Mouse (Mus musculus) left cerebral cortex, adult 8-10 months (tissue): ENCODE measurements at regions not wholly inside any gene's neighbourhood (a gene's known extent, or its start where the extent isn't known, plus 50 kb on each side); places are given as distances from the start of the nearest gene placed in this dataset.

ENCODE experiments used
- DNase-seq, 2 experiments: peaks; one replicate each; pipeline ENCODE4 v3.0.0; 2022; ENCODE audit warnings: low spot score in 2 of 2

DNA sequence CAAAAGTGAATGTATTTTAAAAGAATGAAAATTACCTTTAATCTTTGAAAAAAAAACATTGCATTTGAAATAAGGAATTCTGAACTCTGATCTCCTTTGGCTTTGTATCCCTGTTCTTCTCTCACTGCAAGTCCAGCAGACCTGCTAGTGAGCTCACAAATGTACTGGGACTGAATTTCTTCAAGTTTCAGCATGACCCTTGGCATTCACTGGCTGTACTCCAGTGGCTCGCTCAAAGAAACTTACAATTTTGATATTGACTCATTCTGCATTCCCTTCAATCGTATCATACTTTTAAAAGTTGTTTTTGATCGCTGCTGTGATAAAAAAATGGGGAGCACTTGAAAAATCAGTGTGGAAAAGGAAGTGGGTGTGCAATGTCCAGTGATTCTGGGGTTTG, 456.6 kb downstream of the Cd109 start:
- DNase-seq = no peak

DNA sequence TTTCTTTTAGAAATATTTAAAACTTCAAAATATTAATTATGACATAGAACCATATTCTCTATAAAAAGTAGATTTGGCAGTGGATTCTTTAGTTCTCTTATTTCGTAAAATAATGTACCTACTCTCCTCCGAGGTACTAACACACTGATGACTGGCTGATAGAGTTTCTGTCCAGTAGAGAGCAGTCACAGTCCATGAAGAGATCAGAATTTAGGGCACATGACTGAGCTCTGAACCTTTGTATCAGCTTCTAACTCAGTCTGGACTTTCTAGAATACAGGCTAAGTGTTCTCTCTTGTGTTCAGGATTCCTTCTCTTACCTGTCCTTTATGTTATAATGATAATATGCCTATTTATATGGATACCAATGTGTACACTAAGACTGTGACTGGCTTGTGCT, 494.3 kb downstream of the Cd109 start:
- DNase-seq = no peak

DNA sequence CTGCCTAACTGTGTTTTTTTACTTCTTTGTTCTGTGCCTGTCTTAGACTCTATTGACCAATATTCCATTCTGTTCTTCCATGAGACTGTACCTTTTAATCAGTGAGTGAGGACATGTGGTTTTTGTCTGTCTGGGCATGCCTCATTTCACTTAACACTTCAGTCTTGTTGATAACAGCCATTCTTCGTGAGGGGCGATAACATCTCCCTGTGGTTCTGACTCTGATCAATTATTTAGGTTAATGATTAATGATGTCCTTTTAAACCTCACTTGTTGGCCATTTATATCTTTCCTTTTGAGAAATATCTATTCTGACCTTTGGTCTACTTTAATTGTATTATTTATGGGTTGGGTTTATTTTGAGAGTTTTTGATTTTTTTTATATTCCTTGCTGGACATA, 496.0 kb downstream of the Cd109 start:
- no peak for DNase-seq

DNA sequence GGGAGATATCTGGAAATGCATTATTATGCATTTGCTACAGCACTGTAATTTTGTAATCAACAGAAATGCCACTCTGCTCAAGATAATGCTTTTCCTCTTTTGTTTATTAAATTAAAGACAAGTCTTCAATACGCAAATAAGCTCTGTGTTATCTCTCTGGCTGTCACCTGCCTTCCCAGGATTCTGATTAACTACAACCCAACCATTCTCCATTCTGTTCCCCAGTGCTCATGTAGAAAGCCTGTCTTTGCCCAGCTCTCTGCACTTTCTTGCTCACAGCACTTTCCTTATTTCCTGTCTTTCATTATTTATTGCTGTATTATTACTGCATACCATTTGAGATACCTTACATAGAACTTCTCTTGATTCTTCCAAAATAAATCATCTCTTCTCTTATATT, 525.6 kb downstream of the Cd109 start:
- no peak for DNase-seq

DNA sequence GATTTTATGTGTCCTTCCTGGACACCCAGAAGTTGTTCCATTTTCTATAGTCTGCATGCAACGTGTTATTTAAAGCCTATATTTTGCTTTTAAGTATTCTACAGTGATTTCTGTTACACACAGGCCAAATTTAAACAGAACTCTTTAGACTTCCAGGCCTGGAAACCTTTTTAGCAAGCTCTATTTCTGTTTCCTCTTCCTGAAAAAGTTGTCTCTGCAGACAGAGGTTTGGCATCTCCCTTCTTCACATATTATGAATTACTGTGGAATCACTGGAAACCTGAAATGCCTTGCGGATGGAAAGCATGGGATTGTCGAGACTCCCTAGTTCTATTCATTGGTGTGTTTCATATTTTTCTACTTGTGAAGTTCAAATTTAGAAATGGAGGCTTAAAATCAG, 530.7 kb downstream of the Cd109 start:
- no peak for DNase-seq

DNA sequence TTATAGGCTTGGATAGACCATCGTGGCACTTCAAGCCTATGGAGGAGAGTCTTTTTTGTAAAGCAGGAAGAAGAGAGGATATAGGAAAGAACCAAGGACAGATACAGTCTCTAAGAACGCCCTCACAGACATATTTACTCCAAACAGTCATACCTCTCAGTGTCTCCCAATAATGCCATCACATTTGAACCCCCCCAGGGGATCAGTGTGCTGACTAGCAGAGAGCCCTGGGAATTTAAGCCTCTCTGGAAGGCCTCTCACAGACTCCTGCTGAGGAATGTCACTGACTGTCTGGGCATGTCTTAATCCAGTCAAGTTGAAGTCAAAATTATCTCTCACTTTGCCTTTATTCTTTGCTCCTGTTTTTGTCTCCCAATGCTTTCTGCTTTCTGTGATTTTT, 550.2 kb downstream of the Cd109 start:
- no peak for DNase-seq

DNA sequence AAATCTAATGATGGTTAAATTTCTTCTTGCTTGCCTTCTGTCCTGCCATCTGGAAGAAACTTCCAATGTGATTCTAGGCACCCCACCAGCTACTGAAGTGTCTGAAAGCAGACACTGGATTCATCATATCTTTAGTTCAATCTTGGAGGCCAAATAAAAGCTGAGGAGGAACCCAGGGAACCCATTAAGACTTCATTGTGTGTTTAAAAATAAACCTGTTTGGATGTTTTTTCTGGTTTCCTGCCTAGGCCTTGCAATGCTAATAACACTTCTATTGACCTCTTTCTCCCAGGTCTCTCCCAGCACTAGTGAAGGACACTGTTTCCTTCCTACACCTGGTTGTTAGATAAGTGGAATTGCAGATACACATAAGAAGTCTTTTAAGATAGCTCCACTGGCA, 545.6 kb downstream of the Col12a1 start:
- DNase-seq = no peak

DNA sequence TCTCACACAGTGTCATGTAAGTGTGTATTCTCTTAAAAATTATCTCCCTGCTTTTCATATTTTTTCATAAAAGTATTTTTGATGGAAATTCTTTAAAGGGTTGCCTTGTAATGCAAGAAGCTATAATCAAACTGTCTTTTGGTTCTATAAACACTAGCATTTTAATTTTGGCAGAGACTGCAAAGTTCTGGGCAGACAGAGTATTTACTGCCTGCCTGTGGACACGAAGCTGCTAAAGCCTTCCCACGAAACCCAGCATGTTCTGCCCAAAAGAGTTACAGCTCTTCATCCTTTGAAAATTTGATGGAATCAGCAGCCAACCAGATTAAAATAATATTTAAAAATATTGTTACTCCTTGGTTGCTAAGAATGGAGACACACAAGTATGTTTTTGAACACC, 538.7 kb downstream of the Col12a1 start:
- DNase-seq = no peak

DNA sequence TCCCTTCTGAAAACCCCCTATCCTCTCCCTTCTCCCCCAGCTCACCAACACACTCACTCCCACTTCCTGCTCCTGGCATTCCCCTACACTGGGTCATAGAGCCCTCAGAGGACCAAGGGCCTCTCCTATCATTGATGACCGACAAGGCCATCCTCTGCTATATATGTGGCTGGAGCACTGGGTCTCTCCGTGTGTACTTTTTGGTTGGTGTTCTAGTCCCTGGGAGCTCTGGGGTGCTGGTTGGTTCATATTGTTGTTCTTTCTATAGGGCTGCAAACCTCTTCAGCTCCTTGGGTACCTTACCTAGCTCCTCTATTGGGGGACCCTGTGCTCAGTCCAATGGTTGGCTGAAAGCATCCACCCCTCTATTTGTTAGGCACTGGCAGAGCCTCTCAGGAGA, 523.2 kb downstream of the Col12a1 start:
- DNase-seq = no peak

DNA sequence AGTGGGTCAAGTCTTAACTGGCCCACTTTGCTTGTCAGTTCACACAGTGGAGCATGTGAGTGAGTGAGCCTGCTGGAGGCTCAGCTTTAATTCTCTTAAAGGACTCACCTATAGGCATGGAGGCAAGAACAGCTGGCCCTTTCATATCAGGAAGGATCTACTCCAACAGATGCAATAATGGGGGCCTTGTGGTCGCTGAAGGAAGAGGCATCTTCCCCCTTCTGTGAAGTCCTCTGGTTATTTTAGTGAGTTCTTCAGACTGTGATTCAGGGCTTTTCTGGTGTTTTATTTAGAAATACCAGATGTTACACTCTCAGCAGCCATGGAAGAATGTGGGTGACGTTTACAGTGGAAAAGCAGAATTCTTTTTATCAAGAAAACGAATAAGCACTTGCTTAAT, 516.9 kb downstream of the Col12a1 start:
- DNase-seq = peak in 1 of 2 experiments; percentile 26

DNA sequence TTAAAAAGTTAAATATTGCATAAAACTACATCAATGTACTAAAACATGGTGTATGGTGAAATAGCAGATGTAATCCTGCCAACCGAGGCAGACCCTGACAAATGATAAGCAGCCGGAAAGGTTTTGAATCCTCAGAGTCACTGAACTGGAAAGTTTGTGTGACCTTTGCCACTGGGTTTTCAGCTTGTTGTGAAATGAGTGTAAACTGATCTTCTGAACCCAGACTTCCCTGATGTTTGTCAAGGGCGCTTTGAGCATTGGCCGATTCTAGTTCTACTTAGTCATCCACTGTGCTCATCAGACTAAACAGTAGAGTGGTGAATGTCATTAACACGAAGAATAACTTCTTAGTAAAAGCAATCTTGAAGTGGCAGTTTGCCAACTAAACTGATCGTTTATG, 505.3 kb downstream of the Col12a1 start:
- DNase-seq = no peak

DNA sequence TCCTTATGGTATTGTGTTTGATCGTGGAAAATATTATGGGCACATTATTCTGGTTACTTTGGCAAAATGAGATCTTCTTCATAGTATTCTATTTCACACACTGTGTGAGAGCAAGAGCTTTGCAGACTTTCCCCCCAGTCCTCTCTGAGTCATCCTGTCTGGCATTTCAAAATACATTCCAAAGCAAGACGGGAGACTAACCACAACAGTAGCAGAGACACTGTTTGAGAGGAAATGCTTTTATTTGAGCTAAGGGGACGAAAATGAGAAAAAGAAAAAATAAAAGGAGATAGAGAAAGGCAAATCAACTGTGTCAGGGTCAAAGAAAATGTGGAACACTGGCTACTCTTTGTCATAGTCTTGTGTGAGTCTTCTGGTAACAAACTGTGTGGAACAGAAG, 502.6 kb downstream of the Col12a1 start:
- DNase-seq = peak in 1 of 2 experiments; percentile 8

DNA sequence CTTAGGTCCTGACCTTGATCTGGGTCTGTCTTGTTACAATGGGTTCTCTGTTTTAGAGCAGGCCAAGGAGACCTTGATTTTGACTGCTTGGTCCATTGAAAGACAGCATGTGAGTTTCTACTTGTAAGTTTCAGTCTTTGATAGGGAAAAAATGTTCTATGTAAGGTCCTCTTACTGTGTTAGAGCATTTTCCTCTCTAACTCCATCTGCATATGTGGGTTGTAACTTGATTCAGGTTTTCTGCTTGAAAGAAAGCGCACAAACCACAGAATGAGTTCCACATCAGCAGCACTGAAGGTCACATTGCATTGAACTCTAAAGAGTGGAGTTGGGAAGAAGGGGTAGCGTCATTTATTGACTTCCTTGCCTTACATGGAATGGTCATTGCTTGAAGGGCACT, 502.2 kb downstream of the Col12a1 start:
- no peak for DNase-seq

DNA sequence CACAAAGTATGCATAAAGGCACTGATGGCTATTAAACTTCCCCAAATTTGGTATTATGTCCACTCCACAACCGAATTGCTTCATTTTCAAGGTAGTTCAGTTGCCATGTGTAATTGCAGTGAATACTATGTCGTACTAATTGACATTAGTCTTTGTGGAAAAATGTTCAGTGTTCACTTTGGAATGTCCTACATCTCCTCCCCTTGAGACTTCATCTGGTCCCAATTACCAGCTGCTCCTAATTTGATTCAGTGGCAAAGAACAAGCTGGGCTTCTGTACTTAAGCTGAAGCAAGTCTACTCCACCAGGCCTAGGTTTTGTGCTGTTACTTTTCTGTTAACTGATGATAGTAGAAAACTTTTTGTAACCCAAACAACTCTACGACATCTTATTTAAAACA, 485.6 kb downstream of the Col12a1 start:
- DNase-seq = no peak

DNA sequence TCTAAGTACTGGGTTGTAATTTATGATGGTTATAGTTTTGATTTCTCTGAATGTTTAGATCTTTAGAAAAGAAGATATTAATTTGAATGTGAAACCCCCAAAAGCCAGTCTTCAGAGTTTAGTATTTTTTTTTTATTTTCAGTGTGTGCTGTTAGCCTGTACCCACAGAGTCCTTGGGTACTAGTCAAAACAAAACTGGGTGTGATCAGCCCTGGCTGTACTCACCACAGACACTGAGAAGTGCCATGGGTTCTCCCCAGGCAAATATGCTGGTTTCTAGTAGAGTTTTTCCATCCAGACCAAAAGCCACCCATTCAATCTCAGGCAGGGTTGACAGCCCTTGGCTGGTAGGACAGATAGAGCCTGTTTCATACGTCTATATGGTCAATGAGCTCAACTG, 484.9 kb downstream of the Col12a1 start:
- no peak for DNase-seq

DNA sequence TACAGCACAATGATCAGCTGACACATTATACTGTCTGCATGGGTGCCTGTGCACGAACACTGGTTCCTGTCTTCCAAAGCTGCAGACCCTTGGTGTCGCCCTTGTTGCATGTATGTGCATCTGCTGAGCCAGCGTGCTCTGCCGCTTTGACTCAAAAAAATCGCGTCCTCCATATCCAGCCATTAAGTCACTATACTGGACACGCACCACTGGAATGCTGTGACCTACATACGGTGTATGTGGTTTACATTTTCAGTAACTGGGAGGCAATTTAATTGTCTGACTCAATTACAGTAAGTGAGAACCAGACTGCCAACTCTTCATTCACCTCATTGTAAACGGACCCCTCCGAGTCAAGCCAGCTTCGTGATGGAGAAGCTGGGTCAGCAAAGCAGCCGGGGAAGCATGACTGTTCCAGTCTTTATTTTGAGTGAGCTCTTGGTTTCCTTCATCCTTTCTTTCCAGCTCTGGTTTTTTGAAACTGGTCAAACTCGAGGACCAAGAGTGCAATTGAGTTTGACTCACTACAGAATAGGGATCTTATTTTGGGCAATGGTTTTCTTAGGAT, 448.9 kb downstream of the Col12a1 start:
- no peak for DNase-seq

DNA sequence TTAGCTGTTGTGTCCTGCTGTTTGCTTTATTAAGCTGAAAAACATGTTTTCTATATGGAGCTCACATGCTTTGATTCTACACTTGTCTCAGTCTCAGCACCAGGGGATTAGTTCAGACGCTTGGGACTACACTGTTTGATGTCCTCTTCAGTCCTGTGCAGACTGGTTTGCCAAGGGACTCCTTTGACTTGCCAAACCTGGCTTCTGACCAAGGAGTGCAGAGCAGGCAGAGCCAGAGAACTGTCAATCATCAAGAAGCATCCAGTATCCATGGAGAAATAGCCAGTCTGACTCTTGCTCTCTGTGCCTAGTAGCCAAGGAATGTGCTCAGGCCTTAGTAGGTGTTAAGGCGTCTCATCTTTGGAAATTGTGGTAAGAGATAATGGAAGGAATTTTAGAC, 448.4 kb downstream of the Col12a1 start:
- DNase-seq = no peak

DNA sequence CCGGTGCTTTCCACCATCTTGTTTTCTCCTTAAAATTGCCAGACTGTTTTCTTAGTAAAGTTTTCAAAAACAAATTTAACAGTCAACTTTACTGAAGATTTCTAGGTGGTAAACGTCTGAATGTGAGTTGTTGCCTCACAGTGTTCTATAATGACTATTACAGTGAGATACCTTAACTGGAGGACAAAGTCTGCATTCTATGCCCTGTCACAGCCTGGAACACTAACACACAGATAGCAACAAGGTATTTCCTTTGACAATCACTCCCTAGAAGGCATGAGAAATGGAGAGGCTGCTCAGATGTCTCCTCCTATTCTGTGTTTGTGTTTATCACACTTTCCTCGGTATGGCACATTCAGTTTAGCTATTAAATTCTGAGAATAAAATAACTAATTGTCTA, 430.8 kb downstream of the Col12a1 start:
- no peak for DNase-seq

DNA sequence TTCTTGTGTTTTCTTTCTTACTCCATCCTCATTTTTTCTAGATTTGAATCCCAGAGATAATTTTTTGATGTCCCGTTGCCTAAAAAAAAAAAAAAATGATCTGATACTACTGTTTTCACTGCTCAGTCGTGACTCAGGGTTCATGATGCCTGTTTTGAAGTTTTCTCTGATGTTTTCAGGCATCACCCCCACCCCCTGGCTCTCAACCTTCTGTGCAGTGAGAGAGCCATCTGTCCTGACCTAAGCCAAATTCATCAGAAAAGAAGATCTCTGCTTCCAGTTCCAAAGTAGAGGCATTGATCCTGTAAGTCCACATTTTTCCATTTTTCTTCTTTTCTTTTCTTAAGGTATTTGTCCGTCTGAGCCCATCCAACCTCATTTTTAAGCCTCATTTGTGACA, 423.3 kb downstream of the Col12a1 start:
- DNase-seq = no peak

DNA sequence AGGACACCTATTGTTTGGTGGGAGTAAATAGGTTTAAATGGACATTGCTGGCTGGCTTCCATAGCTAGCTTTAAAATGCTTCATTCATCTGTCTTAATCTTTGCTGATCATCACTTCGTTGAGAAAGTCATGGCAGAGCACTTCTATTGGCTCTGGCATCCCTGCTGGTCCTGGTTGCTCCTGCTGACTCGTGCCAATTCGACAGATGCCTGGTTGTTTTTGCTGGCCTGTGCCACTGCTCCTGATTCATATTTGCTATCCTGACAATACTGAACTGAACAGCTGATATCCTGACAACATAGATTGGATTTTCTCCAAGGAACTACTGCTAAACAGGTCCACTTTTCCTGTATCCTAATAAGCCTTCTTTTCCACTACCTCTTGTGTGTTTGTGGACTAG, 417.1 kb downstream of the Col12a1 start:
- no peak for DNase-seq

DNA sequence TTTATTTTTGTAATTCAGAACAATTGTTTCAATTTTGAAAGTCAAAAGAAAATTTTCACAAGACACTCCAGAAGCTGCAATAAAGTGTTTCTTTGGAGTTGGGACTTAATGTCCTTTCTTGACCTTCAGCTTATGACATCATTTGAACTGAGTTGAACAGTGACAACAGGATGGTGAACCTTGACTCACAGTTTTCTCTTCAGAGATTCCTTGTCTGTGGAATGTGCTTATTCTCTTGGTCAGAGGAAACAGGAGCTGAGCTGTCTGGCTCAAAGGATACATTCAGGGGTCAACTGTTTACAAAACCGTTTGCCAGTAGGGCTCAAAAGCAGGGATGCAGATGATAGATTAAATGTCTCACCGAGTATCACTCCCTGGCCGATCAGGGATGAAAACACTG, 408.0 kb downstream of the Col12a1 start:
- DNase-seq = no peak

DNA sequence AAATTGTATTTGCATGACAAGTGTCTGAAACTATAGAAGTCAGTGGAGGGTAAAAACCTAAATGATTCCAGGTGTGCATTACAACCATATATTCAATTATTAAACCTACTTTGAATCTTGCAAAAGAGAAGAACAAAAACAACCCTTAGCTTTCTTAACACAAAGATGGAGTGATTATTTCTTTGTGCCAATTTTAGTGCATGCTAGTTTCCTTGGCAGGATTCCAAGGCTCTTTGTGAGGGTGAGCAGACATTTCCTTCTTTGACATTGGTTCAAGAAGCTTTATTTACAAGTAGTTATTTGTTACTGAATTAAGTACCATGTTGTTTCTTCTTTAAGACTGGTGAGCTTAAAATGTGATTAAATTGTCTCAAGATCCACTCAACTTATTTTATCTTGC, 401.2 kb downstream of the Col12a1 start:
- DNase-seq = no peak

DNA sequence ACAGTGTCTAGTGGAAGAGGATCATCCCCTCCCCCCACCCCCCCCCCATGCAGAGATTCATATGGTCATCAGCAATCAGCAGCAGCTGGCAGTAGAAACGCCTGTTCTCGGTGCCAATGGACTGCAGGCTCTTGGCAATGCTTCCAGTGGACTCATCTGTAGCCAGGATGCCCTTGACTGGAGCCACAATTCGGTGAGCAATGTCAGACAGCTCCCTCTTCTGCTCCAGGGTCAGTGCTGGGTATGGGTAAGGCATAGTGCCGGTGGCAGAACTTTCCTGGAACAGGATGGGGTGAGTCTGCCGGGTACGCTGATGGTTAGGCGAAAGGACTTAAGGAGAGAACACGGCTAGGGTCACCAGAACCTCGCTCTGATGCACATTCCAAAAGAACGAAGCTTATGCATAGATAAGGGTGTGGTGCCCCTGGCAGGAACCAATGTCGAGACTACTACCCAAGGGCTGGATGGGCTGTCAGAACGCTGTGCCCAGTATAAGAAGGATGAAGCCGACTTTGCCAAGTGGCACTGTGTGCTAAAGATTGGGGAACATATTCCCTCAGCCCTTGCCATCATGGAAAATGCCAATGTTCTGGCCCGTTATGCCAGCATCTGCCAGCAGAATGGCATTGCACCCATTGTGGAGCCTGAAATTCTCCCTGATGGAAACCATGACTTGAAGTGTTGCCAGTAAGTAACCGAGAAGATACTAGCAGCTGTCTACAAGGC, 372.1 kb downstream of the Col12a1 start:
- no peak for DNase-seq

DNA sequence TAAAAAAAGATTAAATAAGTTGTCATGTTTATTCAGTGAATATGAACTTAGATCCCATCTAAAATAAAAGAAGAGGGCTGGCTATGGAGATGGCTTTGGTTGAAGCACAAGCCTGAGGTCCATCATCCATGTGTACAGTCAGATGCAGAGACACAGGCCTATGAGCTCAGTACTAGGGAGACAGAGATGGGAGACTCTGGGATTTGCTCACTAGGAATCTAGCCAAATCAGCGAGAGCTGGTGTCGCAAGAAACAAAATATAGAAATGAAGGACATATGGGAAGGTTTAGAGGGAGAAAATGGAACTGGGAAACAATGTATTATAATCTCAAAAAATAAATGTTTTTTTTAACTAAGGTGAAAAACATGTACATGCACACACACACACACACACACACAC, 326.6 kb downstream of the Col12a1 start:
- DNase-seq = no peak
